Mouse (Mus musculus) embryonic fibroblast, embryonic 13.5 days (primary cell): ENCODE results near the gene Cdc14b.

Source experiments
- CTCF ChIP-seq: IDR thresholded peaks from 2 replicates; pipeline ENCODE4 v1.5.1; 2011; ENCODE audit warnings: mild to moderate bottlenecking, control low read depth, low read length, moderate library complexity, borderline replicate concordance; ENCODE audit not compliant: insufficient read depth
- POLR2A ChIP-seq: IDR thresholded peaks from 2 replicates; pipeline ENCODE4 v1.6.1; 2011; ENCODE audit warnings: low read depth, mild to moderate bottlenecking, control low read depth, low read length, moderate library complexity

DNA sequence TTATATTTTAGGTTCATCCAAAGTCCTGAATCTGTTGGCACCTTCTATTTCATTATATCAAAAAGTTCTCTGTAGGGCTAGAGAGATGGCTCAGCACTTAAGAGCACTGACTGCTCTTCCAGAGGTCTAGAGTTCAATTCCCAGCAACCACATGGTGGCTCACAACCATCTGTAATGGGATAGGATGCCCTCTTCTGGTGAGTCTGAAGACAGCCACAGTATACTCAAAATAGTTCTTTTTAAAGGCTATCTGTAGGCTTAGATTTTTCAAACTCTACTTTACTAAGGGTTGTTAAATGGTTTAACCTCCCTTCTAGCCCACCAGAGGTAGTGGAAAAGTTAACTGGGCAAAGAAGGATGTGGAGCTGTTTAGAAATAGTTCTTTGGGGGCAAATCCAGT, 44.7 kb upstream of the Cdc14b start:
- no peak for TF ChIP-seq POLR2A
- TF ChIP-seq CTCF: no peak
